Mouse (Mus musculus) forebrain, postnatal 0 days (tissue): ENCODE results near the gene Dynlt3. TPM values are rescaled to one million over a fixed set of nuclear protein-coding genes. Genes with fewer than 3 reads are reported as not detected.

Experiments
- polyA plus RNA-seq: library from polyadenylated mRNA; unstranded; fragments of >200 nt; fragmentation: Nextera tagmentation; extraction: Ambion mirVana; gene quantifications from 2 replicates; pipeline ENCODE4 v1.2.1, GENCODE M21; 2015
- total RNA-seq: library from RNA; depleted of rRNA; stranded (reverse); fragments of >200 nt; gene quantifications from 2 replicates; pipeline ENCODE4 v1.2.3, GENCODE M21; 2014; rRNA removed

Gene Dynlt3
- total and polyA plus RNA-seq, 2 experiments from 2014 or later: 69.9 to 76.5 TPM

Other genes starting within 250 kb of the Dynlt3 start
- gene Cybb, start 175.2 kb downstream of the Dynlt3 start, total RNA-seq: 0.33 and 0.54 TPM in 2 replicates
- gene Cybb, start 175.2 kb downstream of the Dynlt3 start, polyA plus RNA-seq: 0.50 and 0.54 TPM in 2 replicates
- gene H2al1o, start 90.6 kb downstream of the Dynlt3 start, total RNA-seq: not detected in 2 replicates
- not detected in 2 replicates for gene H2al1o, start 90.6 kb downstream of the Dynlt3 start, polyA plus RNA-seq
- gene Hypm, start 183.9 kb upstream of the Dynlt3 start, total RNA-seq: not detected in 2 replicates
- not detected in 2 replicates for gene Hypm, start 183.9 kb upstream of the Dynlt3 start, polyA plus RNA-seq
- gene H2al3, start 186.7 kb upstream of the Dynlt3 start, total RNA-seq: not detected in 2 replicates
- not detected in 2 replicates for gene H2al3, start 186.7 kb upstream of the Dynlt3 start, polyA plus RNA-seq
- 1.2 and 2.3 TPM in 2 replicates for gene Sytl5, start 222.6 kb upstream of the Dynlt3 start, total RNA-seq
- 0.31 and 0.52 TPM in 2 replicates for gene Sytl5, start 222.6 kb upstream of the Dynlt3 start, polyA plus RNA-seq